Mouse (Mus musculus): ENCODE measurements at regions not wholly inside any gene's neighbourhood (a gene's known extent, or its start where the extent isn't known, plus 50 kb on each side); places are given as distances from the start of the nearest gene placed in this dataset.

DNA sequence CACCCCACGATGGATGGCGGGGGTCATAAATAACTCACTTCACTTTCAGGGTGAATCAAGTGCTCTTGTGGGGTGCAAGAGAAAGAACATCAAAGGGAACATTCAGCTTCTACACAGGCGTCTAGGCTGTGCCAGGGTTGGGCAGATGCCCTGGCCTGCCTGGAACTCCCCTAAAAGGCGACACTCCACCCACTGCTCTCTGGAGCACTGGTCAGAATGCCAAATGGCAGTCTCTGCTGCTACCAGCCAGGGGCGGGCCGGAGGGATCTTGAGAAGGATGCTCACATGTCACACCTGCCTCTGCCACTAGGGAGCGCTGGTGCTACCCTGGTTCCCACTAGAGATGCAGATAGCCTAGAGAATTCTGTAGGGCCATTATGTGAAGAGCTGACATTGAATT lies 293.9 kb upstream of the Mki67 start:
- TF ChIP-seq CTCF (IDR thresholded peaks at IDR 0.05; ENCODE audit: low read depth, low read length), result peak; percentile 43; the same call in 1 of the 2 replicates
- no peak for TF ChIP-seq POLR2A (IDR thresholded peaks at IDR 0.05; ENCODE audit: extremely low read depth, insufficient read depth, low read length)
